Mouse (Mus musculus): Measurements from ENCODE around the gene Pi16. TPM values are rescaled to one million over a fixed set of nuclear protein-coding genes. Genes with fewer than 3 reads are reported as not detected.
A peak's percentile ranks its signal among the peaks of the same experiment; 100 is the strongest.
"Not testable (repeated sequence)": the region's sequence is repeated elsewhere in the genome, so short reads cannot be mapped to it uniquely, and the experiment has no call there.

The Pi16 gene
- total RNA-seq, 2 experiments from 2014 or later = 1.3 to 3.4 TPM

DNA sequence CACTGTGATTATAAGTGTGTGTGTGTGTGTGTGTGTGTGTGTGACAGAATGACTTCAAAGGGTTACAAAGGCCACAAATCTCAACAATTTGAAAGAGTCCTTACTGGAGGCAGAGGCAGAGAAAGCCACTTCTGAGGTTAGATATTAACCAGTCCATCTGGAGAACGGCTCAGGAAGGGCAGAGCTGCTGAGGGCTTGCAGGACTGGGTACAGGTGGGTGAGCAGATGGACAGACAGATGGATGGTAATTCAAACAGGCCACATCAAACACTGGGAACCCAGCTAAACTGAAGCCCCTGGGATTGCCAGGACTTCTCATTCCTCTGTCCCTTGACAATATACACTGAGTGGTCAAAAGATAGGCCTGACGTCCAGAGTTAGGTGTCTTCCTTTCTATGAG, 31.5 kb downstream of the Pi16 start:
- ATAC-seq (replicated peaks; ENCODE audit: low FRiP score, poor library complexity, severe bottlenecking) = no peak

DNA sequence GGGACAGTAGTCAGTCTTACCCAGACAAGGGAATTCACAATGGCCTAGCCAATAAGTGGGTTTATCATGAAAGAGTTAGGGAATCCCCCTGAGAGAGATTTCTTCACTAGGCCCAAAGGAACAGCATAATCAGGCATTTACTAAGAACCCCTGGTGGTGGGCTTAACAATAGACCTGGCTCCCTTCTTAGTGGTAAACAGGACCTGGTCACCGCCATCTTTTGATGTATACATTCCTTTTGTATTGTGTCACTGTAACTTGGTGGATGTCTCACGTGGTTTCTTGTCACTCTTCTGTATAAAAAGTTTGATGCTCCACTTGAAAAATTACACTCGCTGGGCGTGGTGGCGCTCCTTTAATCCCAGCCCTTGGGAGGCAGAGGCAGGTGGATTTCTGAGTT, 33.6 kb downstream of the Pi16 start:
- ATAC-seq (replicated peaks; ENCODE audit: low FRiP score, poor library complexity, severe bottlenecking) = not testable (repeated sequence)

DNA sequence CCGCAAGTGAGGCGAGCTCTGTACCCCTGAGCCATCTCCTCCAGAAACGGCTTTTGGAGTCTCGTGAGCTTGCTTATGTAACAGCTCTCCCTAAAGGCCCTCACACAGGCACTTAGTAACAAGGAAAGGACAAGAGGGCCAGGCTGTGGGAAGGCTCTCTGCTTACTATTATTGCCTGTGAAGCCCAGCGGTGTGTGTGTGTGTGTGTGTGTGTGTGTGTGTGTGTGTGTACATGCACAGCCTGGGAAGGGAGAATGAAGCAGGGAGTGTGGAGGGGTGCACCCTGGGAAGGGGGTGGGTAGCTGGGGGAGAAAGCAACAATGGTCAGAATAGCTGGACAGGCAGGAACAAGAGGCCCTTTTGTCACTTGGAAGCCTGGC, 38.0 kb downstream of the Pi16 start:
- no peak for ATAC-seq (replicated peaks; ENCODE audit: low FRiP score, poor library complexity, severe bottlenecking)

DNA sequence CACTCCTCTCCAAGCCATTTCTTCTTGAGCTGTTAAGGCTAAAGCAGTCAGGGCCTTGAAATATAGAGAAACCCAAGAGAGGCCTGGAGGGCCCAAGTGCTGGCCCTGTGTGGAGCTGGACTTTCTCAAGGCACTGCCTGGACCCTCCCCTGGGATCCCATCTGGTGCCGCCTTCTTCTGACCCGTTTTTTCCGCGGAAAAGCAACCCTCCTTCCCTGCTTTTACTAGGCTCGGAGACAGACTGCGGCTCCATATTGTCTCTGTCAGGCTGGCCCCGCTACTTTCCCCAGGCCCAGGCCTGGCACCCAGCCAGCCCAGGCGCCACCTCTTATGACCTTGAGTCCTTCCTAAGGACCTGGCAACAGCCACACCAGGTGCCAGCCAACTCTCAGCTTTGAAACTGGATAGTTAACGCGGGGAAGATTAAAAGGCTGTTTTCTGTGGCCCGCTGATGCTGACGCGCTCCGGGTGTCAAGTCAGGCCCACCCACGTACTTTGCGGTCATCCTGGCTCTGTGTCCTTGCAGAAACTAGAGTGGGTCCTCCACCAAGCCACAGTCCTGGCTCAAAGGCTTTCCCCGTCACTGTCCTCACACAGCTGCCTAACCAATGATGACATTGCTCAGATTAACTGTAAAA, 38.5 kb downstream of the Pi16 start:
- ATAC-seq (replicated peaks; ENCODE audit: low FRiP score, poor library complexity, severe bottlenecking) = no peak

DNA sequence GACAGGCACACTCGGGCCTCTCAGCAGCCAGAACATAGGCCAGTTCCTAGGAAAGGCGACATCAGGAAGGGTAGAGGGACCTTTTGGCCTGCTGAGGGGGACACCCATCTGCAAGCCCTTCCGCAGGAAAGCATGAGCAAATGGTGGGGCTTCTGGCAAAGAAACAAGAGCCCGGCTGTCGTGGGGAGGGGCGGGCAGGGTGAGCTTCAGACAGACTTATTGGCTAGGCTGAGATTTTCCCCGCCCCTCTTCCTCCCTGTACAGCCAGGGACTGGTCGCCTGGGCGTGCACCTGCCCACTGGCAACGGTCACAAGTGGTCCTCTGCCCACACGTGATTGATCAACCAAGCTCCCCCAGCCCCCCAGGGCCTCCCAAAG, 39.0 kb downstream of the Pi16 start:
- no peak for ATAC-seq (replicated peaks; ENCODE audit: low FRiP score, poor library complexity, severe bottlenecking)

DNA sequence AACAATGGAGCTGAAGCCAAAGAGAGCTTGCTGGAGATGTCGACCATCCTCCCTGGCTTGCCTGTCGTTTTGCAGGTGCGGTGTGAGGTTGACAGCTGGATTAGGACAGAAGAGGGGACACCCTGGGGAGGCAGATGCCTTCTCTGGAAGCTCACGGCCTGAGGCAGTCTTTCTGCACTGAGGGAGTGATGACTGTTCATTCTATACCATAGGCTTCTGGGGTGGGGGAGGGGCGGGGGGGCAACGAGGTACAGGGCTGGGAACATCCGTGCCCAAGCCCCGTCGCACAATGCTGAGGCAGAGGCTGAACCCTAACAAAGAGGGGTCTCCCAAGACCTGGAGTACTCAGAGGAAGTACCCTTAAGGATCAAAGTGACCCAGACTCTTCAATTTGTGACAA, 39.4 kb downstream of the Pi16 start:
- ATAC-seq (replicated peaks; ENCODE audit: low FRiP score, poor library complexity, severe bottlenecking) = no peak

DNA sequence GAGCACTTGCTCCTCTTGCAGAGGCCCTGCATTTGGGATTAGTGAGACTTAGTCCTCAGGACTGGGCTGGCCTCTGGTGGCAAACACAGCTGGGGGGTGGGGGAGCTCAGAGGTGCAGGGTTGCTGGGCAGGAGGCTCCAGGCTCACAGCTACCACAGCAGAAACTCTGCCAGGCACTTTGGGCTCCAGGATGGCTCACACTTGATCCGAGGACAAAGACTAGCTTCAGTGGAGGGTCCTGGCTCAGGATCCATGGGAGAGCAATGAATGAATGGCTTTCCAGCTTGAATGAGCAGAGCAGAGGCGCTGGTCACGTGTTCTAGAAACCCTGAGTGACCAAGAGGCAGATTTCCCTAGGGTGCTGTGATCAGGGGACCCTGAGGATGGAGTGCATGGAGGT, 41.4 kb downstream of the Pi16 start:
- ATAC-seq (replicated peaks; ENCODE audit: low FRiP score, poor library complexity, severe bottlenecking) = no peak

DNA sequence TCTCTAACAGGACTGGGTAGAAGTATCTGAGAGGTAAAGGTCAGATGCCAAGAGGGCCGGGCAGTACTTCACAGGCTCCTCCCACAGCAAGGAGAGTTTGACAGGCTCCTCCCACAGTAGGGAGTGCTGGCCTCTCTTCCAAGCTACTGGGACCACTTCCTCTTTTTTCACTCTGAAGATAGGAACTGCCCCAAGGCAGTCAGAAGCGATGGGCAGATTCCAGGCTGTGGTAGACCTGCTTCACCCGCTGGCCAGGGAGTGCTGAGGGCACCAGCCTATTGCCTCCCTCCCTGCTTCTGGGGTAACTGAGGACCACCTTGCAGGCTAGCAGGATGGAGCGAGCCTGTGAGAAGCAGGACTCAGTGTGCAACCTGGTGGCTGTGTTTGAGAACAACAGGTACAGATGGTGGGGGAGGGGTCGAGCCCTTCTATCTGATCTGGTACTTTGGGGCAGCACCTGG, 43.3 kb downstream of the Pi16 start, which contains the start of gene Fgd2:
Fgd2 (plus strand) TSS at position 154 of the 461 bp plus-strand sequence.
- ATAC-seq (replicated peaks; ENCODE audit: low FRiP score, poor library complexity, severe bottlenecking) = no peak

DNA sequence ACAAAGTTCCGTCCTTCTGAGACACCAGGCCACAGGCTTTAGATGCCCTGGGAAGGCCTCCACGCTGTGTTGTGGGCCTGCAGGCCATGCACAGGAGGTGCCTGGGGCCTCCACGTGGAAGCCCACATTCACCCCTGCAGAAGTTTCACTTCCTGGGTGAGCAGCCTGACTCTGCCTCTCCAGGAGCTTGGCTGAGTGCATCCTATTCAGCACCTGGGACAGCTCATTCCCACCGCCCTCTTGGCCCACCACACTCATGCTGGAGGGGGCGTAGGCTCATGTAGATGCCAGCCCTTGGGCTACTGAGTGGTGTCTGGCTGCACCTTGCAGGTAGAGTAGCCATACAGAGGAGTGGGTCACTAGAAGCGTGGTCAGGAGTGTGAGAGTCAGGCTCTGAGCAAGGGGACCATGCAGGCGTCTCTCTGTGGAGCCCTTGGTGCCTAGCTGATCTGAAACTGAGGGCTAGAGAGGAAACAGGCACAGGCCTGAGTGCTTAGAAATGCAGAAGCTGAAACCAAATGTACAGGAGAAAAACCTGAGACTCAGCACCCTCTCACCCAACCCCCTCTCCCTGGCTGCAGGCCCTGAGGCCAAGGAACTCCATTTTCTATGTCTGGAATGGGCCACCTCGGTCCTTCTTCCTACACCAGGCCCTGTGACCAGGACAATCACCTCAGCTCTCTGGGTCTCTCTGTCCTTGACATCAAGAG, 44.7 kb downstream of the Pi16 start:
- no peak for ATAC-seq (replicated peaks; ENCODE audit: low FRiP score, poor library complexity, severe bottlenecking)

DNA sequence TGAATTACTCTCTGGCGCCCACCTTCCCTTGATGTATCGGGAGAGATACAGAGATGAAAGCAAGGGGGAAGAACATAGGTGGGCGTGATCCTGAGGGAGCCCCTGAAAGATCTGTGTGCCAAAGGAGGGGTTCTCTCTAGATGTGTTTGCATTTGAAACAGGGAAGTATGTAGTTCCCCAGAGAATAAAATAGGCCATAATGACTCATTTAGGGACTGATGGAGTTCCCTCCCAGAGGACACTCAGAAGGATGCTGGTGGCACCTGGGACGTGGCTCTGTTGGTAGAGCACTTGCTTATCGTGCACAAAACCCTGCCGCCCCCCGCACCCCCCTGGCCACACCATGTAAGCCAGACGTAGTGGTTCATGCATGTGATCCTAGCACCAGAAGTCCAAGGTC, 45.6 kb downstream of the Pi16 start:
- no peak for ATAC-seq (replicated peaks; ENCODE audit: low FRiP score, poor library complexity, severe bottlenecking)

DNA sequence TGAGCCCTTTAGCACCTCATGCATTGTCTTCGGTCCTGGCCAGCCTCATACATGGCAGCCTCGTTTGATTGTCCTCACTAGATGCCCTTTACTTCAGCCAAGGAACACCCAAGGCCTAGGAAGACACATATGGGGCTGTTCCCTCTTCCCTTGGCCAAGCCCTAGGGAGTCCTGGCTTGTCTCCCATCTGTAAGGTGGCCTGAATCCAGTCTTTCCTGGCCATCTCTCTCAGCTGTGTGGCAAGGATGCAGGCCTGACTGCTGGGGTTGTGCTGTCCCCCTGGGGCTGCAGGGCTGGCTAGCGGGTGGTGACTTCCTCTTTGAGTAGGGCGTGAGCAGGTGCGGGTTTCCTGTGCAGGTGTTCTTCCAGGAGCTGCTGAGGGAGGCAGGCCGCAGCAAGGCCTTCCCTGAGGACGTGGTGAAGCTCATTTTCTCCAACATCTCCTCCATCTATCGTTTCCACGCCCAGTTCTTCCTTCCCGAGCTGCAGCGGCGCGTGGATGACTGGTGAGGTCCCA, 47.7 kb downstream of the Pi16 start:
- no peak for ATAC-seq (replicated peaks; ENCODE audit: low FRiP score, poor library complexity, severe bottlenecking)

DNA sequence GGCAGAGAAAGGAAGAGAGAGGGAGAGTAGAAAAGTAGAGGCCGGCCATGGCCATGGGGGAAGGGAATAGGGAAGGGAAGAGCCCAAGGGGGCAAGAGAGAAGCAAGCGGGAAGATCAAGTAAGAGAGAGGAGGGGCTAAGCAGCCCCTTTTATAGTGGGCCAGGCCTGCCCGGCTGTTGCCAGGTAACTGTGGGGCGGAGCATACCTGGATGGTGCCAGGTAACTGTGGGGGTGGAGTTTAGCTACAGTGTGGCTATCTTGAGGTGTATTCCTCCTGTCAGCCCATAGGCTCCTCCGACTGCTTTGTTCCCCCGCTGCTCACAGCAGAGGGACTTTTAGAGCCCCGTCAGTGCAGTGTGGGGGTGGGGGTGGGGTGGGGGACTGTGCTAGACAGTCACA, 51.2 kb downstream of the Pi16 start:
- no peak for ATAC-seq (replicated peaks; ENCODE audit: low FRiP score, poor library complexity, severe bottlenecking)

DNA sequence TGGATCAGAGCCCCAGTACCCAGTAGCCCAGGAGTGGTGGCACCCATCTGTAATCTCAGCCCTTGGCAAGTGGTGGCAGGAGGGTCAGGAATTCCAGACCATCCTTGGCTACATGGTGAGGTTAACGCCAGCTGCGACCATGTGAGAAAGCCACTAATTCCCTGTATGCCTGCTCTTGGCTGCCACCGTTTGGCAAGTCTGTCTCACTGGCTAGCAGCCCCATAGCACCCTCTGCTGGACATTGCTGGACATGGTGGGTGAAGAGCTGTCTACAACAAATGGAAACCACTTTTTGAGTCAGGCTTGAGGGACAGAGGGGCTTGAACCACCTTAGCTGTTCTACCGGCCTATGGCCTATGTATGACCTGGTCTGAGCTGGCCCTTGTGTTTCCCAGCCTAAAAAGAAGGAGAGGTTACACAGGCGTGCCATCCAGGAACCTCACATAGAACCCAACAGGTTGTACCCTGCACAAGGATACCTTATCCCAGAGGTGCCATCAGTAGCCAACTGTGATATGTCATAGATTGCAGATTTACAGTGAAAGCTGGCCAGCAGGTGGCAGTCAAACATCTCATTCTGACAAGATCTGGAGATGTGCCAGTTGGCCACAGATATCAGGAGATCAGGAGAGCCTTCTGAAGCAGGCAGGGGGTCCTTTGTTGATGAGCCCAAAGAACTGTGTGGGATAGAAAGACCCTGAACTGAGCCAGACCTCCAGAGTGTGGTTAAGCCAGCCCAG, 53.7 kb downstream of the Pi16 start:
- ATAC-seq (replicated peaks; ENCODE audit: low FRiP score, poor library complexity, severe bottlenecking) = peak; percentile 73

DNA sequence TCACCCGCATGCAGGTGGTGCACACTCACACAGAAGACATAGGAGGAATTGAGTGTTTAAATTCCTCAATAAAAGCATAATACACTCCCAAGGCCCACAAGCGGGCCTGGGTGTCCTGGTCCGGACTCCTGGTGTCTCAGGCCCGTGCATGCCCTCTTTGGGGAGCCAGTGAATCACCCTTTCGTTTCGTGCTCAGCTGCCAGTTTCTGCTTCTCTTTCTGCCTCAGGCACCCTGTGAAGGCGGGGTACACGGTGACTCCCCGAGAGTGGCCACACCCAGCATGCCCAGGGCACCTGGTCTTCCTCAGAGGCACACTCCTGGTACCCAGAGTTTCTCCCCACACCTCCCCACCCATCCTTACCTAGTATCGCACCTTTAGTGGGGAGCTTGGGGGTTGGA, 58.4 kb downstream of the Pi16 start:
- no peak for ATAC-seq (replicated peaks; ENCODE audit: low FRiP score, poor library complexity, severe bottlenecking)

DNA sequence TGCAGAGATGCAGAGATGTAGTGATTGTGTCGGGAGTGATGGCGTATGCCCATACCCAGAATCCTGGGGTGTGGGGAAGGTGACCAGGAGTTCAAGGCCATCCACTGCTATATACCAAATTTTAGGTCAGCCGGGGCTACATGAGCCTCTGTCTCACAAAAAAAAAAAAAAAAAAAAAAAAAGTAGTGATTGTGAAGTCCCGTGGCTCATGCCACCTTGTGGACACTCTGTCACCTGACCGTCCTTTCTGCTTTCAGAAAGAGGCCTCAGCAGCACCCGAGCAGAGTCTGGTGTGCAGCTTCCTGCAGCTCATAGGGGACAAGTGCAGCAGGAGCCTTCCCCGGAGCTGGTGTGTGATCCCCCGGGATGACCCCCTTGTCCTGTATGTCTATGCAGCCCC, 60.6 kb downstream of the Pi16 start:
- no peak for ATAC-seq (replicated peaks; ENCODE audit: low FRiP score, poor library complexity, severe bottlenecking)

Other genes starting within 250 kb of the Pi16 start
- 0.84 and 2.5 TPM in 2 replicates for gene Cdkn1a, start 226.7 kb upstream of the Pi16 start, total RNA-seq (2015; ENCODE audit: low replicate concordance)
- 2.3 TPM in 1 of 2 replicates, not detected in the other for gene Cdkn1a, start 226.7 kb upstream of the Pi16 start, total RNA-seq (2017; ENCODE audit: low replicate concordance)
- 15.9 and 22.7 TPM in 2 replicates for gene Rab44, start 203.5 kb upstream of the Pi16 start, total RNA-seq (2015; ENCODE audit: low replicate concordance)
- 22.2 and 28.0 TPM in 2 replicates for gene Rab44, start 203.5 kb upstream of the Pi16 start, total RNA-seq (2017; ENCODE audit: low replicate concordance)
- not detected in 2 replicates for gene Cpne5, start 79.5 kb upstream of the Pi16 start, total RNA-seq (2015; ENCODE audit: low replicate concordance)
- 0.13 TPM in 1 of 2 replicates, not detected in the other for gene Cpne5, start 79.5 kb upstream of the Pi16 start, total RNA-seq (2017; ENCODE audit: low replicate concordance)
- 43.6 TPM in 2 replicates for gene Ppil1, start 53.5 kb upstream of the Pi16 start, total RNA-seq (2015; ENCODE audit: low replicate concordance)
- 13.3 and 27.9 TPM in 2 replicates for gene Ppil1, start 53.5 kb upstream of the Pi16 start, total RNA-seq (2017; ENCODE audit: low replicate concordance)
- 24.7 and 32.8 TPM in 2 replicates for gene BC004004, start 48.9 kb upstream of the Pi16 start, total RNA-seq (2015; ENCODE audit: low replicate concordance)
- gene BC004004, start 48.9 kb upstream of the Pi16 start, total RNA-seq (2017; ENCODE audit: low replicate concordance) = 29.2 and 38.0 TPM in 2 replicates
- gene Mtch1, start 30.3 kb downstream of the Pi16 start, total RNA-seq (2015; ENCODE audit: low replicate concordance) = 32.1 and 42.3 TPM in 2 replicates
- gene Mtch1, start 30.3 kb downstream of the Pi16 start, total RNA-seq (2017; ENCODE audit: low replicate concordance) = 12.3 and 31.1 TPM in 2 replicates
- gene Fgd2, start 43.2 kb downstream of the Pi16 start, total RNA-seq (2015; ENCODE audit: low replicate concordance) = 4.0 and 6.3 TPM in 2 replicates
- gene Fgd2, start 43.2 kb downstream of the Pi16 start, total RNA-seq (2017; ENCODE audit: low replicate concordance) = 0.98 and 5.0 TPM in 2 replicates
- gene Pim1, start 173.1 kb downstream of the Pi16 start, total RNA-seq (2015; ENCODE audit: low replicate concordance) = 88.0 and 102 TPM in 2 replicates
- 143 and 147 TPM in 2 replicates for gene Pim1, start 173.1 kb downstream of the Pi16 start, total RNA-seq (2017; ENCODE audit: low replicate concordance)
- gene Gm17657, start 232.0 kb downstream of the Pi16 start, total RNA-seq (2015; ENCODE audit: low replicate concordance) = not detected in 2 replicates
- gene Gm17657, start 232.0 kb downstream of the Pi16 start, total RNA-seq (2017; ENCODE audit: low replicate concordance) = not detected in 2 replicates
- 1.3 and 4.3 TPM in 2 replicates for gene Tbc1d22b, start 232.1 kb downstream of the Pi16 start, total RNA-seq (2015; ENCODE audit: low replicate concordance)
- 3.1 and 3.2 TPM in 2 replicates for gene Tbc1d22b, start 232.1 kb downstream of the Pi16 start, total RNA-seq (2017; ENCODE audit: low replicate concordance)
- not detected in 2 replicates for gene Tmem217, start 234.7 kb downstream of the Pi16 start, total RNA-seq (2015; ENCODE audit: low replicate concordance)
- gene Tmem217, start 234.7 kb downstream of the Pi16 start, total RNA-seq (2017; ENCODE audit: low replicate concordance) = not detected in 2 replicates